Mouse (Mus musculus) E14TG2a.4 (cell line): ENCODE data around the gene Ppox.

Experiments used
- CTCF ChIP-seq: conservative IDR thresholded peaks from 2 replicates; pipeline ENCODE4 v1.5.1; 2014; ENCODE audit warnings: low read length
- NANOG ChIP-seq: IDR thresholded peaks from 2 replicates; pipeline ENCODE4 v1.6.1; 2014; ENCODE audit warnings: borderline replicate concordance, low read length, mixed read lengths
- POU5F1 ChIP-seq: IDR thresholded peaks from 2 replicates; pipeline ENCODE4 v1.6.1; 2014; ENCODE audit warnings: low read length, borderline replicate concordance

DNA sequence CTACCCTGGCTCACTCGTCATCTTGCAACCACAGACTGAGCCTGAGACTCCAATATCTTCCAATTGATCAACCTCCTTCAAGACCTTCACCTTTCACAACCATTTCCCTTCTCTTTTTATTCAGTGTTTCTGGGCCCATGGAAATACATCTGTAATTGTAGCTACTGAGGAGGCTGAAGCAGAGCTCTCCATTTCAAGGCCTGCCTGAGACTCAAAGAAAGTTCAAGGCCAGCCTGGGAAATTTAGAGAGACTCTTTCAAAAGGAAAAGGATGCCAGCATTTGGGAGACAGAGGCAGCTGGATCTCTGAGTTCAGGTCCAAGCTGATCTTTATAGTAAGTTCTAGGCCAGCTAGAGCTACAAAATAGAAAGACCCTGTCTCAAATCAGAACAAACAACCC, 53.1 kb downstream of the Ppox start:
- TF ChIP-seq CTCF (no peak), NANOG (no peak), POU5F1 (no peak)
